Mouse (Mus musculus) stomach, embryonic 14.5 days (tissue): Measurements from ENCODE around the gene Rpl22. TPM values are rescaled to one million over a fixed set of nuclear protein-coding genes. Genes with fewer than 3 reads are reported as not detected.

Source experiments
- ATAC-seq: fragments of 200-750 bp; cut with Nextera tagmentation; 2 replicates; pipeline ENCODE4 v1.8.0; 2017; ENCODE audit warnings: low read depth, moderate TSS enrichment; ENCODE audit not compliant: insufficient number of reproducible peaks, insufficient read depth, low FRiP score
- H3K27ac ChIP-seq: fragments of 300-500 bp; sonication (generic); 2 replicates; pipeline ENCODE4 v1.5.1; 2014; ENCODE audit warnings: mild to moderate bottlenecking, low read length, moderate library complexity, mixed read lengths
- H3K27me3 ChIP-seq: fragments of 300-500 bp; sonication (generic); 2 replicates; pipeline ENCODE4 v1.6.1; 2014; ENCODE audit warnings: low read length, control low read depth, mixed read lengths; ENCODE audit not compliant: control insufficient read depth, insufficient read depth
- H3K36me3 ChIP-seq: fragments of 300-500 bp; sonication (generic); 2 replicates; pipeline ENCODE4 v1.6.1; 2014; ENCODE audit warnings: mild to moderate bottlenecking, control low read depth, low read length, moderate library complexity, mixed read lengths; ENCODE audit not compliant: control insufficient read depth, insufficient read depth
- H3K4me1 ChIP-seq: fragments of 300-500 bp; sonication (generic); 2 replicates; pipeline ENCODE4 v1.6.1; 2014; ENCODE audit warnings: low read length, control low read depth, mixed read lengths; ENCODE audit not compliant: control insufficient read depth, insufficient read depth
- H3K4me2 ChIP-seq: fragments of 300-500 bp; sonication (generic); replicated peaks from 2 replicates; pipeline ENCODE4 v1.6.1; 2014; ENCODE audit warnings: low read depth, low read length, control low read depth
- H3K4me3 ChIP-seq: fragments of 300-500 bp; sonication (generic); 2 replicates; pipeline ENCODE4 v1.5.1; 2014; ENCODE audit warnings: low read depth, low read length, control low read depth
- H3K9ac ChIP-seq: fragments of 300-500 bp; sonication (generic); replicated peaks from 2 replicates; pipeline ENCODE4 v1.6.1; 2014; ENCODE audit warnings: low read depth, mild to moderate bottlenecking, control low read depth, low read length, moderate library complexity, mixed read lengths
- H3K9me3 ChIP-seq: fragments of 300-500 bp; sonication (generic); 2 replicates; pipeline ENCODE4 v1.6.1; 2016; ENCODE audit warnings: low read depth, low read length, control low read depth; ENCODE audit not compliant: control insufficient read depth
- WGBS: fragments of 180-500 bp; shearing (Covaris S2); extraction: QIAGEN DNeasy Blood & Tissue Kit; methylation state at CpG from one replicate; pipeline ENCODE4 v1.1.7; 2014; 5-methylcytosine and 5-hydroxymethylcytosine counted together
- polyA plus RNA-seq: library from polyadenylated mRNA; unstranded; fragments of >200 nt; fragmentation: Nextera tagmentation; extraction: Ambion mirVana; gene quantifications from 2 replicates; pipeline ENCODE4 v1.2.1, GENCODE M21; 2014

Rpl22 gene
- polyA plus RNA-seq, 1 experiment from 2014 or later: 483 TPM

DNA sequence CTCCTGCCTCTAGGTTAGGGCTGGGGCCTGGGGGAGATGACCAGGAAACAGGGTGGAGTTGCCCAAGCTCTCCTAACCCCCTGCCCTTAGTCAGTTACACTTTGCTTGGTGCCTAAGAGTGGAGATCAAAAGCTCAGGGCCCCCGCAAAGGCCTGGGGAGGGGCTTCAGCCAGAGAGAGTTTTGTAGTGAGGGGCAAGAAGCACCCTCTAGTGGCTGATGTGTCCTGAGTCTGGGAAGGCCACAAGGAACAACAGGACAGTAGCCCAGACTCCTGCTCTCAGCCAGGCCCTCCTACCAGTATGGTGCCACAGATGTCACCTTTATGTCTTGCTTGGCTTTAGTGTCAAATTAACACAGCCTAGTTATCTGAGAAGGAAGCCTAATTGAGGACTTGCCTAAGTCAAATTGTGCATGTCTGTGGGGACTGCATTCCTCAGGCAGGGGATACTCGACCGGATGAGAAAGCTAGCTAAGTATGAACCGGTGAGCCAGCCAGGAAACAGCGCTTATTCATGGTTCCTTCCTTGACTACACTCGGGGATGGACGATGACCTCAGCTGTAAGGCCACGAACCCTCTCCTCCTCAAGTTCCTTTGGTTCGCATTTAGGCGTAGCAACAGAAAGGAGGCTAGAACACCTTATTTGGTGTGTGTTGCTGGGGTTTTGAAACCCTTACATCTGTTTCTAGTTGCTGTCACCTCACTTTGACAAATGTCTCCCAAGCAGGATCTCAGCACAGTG is 31.2 kb upstream of the Rpl22 start:
- Histone ChIP-seq H3K27me3 (peaks cover 22% of the 10 kb centered on the region), H3K4me1 (peaks cover 27% of the 10 kb centered on the region), H3K4me3 (no peak overlapping the region), H3K9ac (no peak overlapping the region), H3K4me2 (no peak overlapping the region), H3K9me3 (no peaks in the 10 kb centered on the region), H3K36me3 (no peaks in the 10 kb centered on the region), H3K27ac (no peak overlapping the region)
- 52% methylated on average over 10 of the region's 10 CpGs for WGBS
- no peak for ATAC-seq

DNA sequence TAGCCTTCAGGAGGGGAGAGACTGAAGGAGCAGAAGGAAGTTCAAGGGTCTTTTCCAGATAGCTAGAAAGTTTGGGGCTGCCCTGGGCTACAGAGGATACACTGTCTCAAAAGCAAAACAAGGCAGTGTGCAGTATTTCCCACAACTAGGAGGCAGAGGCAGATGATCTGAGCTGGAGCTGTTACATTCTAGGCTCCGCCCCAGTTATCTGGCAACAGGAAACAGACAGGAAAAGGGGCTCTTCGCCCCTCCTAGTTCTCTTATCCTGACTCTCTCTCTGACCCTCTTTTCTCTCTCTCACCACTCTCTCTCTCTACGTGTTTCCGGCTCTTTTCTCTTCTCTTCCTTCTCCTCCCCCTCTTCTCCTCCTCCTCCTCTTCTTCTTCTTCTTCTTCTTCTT is 29.6 kb upstream of the Rpl22 start:
- Histone ChIP-seq H3K9me3 (no peaks in the 10 kb centered on the region), H3K4me2 (no peak overlapping the region), H3K4me1 (peaks cover 21% of the 10 kb centered on the region), H3K9ac (no peak overlapping the region), H3K36me3 (peaks cover 4% of the 10 kb centered on the region; the same call in 1 of the 2 replicates), H3K27me3 (peaks cover 9% of the 10 kb centered on the region; the same call in 1 of the 2 replicates), H3K27ac (peak overlapping the region; percentile 52; the same call in 1 of the 2 replicates), H3K4me3 (no peak overlapping the region)
- ATAC-seq: no peak
- 35% methylated on average over 4 of the region's 4 CpGs for WGBS

DNA sequence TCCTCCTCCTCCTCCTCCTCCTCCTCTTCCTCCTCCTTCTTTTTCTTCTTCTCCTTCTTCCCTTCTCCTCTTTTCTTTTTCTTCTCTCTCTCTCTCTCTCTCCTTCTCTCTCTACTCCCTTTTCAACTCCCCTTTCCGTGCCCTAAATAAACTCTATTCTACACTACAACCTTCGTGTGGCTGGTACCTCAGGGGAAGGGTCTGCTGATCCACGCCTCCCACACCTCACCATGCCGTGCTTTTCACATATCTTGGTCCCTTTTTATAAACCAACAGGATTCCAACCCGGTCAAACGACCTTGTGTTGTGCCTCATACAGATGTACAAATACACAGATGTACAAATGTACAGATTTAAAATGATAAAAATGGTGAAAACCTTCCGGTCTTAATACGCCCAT is 29.2 kb upstream of the Rpl22 start:
- Histone ChIP-seq H3K4me2 (peak overlapping the region; percentile 47), H3K9me3 (no peaks in the 10 kb centered on the region), H3K4me3 (peak overlapping the region; percentile 71), H3K4me1 (peaks cover 21% of the 10 kb centered on the region), H3K36me3 (peaks cover 9% of the 10 kb centered on the region; the same call in 1 of the 2 replicates), H3K9ac (no peak overlapping the region; the same call in 1 of the 2 replicates), H3K27ac (no peak overlapping the region; the same call in 1 of the 2 replicates), H3K27me3 (peaks cover 4% of the 10 kb centered on the region; the same call in 1 of the 2 replicates)
- WGBS: 9% methylated on average over 8 of the region's 8 CpGs
- ATAC-seq: no peak

DNA sequence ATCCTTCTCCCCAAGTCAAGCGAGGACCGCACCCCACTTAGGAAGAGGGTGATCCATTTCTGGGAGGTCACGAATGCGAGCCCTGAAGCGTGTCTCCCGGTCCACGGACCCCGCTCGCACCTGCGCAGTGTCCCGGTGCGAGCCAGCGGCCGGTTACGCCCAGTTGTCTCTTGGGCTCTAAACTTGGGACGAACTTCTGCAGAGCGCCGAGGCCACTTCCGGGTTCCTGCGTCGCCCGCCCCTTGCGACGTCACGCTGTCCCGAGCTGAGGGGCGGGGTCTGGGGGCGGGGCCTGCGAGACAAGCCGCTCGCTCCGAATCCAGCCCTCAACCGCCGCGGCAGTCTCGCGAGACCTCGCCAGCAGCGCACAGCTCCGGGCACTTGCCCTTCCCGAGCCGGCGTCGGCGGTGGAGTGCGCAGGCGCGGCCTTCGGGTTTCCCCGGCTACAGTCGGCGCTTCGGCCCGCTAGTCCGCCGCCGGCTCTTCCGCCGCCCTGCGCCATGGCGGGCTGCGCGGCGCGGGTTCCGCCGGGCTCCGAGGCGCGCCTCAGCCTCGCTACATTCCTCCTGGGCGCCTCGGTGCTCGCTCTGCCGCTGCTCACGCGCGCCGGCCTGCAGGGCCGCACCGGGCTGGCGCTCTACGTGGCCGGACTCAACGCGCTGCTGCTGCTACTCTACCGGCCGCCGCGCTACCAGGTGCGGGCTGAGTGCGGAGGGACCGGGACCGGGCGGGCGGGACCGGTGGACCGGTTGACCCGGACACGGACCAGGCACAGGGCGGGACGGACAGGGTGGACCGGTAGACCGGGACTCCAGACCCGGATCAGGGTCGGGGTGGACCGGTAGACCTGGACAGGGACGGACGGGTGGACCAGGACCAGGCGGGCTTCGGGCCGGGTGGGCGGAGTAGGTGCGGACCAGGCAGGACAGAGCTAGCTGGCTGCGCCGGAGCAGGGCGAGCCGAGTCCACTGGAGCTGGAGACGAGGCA is 28.4 kb upstream of the Rpl22 start, which contains the start of gene Icmt:
Gene Icmt, plus strand, starts transcription at position 354 of the 988 bp plus-strand sequence.
- H3K27ac ChIP-seq: peak within 1 kb of the TSS; percentile 66; the same call in 1 of the 2 replicates
- H3K4me2 ChIP-seq: peak within 1 kb of the TSS; percentile 96
- peak within 1 kb of the TSS; percentile 71 for H3K4me3 ChIP-seq
- H3K27me3 ChIP-seq: no peaks in the 10 kb centered on the region
- under 1% methylated on average over 118 of the region's 119 CpGs for WGBS
- H3K9me3 ChIP-seq: no peaks in the 10 kb centered on the region
- H3K4me1 ChIP-seq: peaks cover 19% of the 10 kb centered on the region
- H3K36me3 ChIP-seq: peaks cover 16% of the 10 kb centered on the region; the same call in 1 of the 2 replicates
- peak; percentile 95 for ATAC-seq
- peak within 1 kb of the TSS; percentile 89 for H3K9ac ChIP-seq

DNA sequence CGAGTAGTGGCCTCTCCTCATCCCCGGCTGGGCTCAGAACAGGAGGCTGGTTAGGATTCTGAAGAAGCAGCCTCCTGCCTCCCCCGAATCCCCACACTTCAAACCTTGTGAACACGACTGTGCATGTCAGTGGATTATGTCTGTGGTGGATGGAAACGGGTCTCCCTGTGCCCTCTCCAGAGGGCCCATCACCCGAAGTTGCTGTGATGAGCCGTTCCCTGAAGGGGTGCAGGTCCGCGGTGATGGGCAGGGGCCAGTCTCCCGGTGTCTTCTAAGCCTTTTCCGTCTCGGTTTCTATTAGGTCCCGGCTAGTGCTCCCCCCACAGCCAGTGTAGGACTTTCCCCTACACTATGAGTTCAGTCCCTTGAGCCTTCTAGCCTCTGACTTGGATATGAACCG is 26.7 kb upstream of the Rpl22 start:
- Histone ChIP-seq H3K27me3 (no peaks in the 10 kb centered on the region), H3K4me3 (no peak overlapping the region), H3K36me3 (peaks cover 28% of the 10 kb centered on the region), H3K4me1 (peaks cover 12% of the 10 kb centered on the region), H3K27ac (no peak overlapping the region), H3K4me2 (no peak overlapping the region), H3K9ac (0 out of 2 replicates have a peak overlapping the region, but pooled peaks have one; percentile 89), H3K9me3 (no peaks in the 10 kb centered on the region)
- 84% methylated on average over 14 of the region's 14 CpGs for whole genome bisulfite sequencing
- ATAC-seq: no peak

DNA sequence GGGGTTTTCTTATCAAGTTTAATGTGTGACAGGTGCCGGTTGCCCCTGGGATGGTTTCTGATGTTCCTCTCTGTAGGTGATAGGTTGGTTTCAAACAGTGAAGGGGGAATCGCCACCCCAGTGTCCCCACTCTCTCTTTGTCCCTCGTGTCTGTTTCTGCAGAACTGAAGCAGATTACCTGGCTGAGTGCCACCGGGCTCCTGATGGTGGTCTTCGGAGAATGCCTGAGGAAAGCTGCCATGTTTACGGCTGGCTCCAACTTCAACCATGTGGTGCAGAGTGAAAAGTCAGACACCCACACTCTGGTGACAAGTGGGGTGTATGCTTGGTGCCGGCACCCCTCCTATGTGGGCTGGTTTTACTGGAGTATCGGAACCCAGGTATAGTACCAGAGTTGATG is 25.2 kb upstream of the Rpl22 start:
- Histone ChIP-seq H3K27ac (no peak overlapping the region), H3K36me3 (peaks cover 28% of the 10 kb centered on the region), H3K4me2 (no peak overlapping the region), H3K9me3 (no peaks in the 10 kb centered on the region), H3K4me3 (no peak overlapping the region), H3K27me3 (no peaks in the 10 kb centered on the region), H3K4me1 (peaks cover 12% of the 10 kb centered on the region), H3K9ac (no peak overlapping the region)
- 93% methylated on average over 8 of the region's 8 CpGs for WGBS
- ATAC-seq: no peak

DNA sequence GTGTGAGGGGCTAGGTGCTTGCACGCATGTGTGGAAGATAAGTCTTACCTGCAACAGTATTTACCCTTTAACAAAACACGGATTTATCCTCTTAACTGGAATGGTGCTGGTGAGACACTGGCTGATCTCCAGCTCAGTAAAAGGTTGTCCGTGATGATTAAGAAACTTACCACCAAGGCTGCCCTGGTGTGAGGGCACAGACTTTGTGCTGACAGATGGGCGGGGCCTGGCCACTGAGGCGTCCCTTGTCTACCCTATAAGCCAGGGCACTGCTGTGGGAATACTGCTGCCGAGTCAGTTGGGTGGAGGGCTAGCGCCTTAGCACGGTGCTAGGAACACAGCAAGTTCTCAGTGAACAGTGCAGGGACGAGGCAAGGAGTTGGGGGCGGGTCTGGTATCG is 23.5 kb upstream of the Rpl22 start:
- H3K27me3 ChIP-seq: no peaks in the 10 kb centered on the region
- H3K4me2 ChIP-seq: no peak overlapping the region
- H3K4me1 ChIP-seq: peaks cover 7% of the 10 kb centered on the region
- H3K36me3 ChIP-seq: peaks cover 28% of the 10 kb centered on the region
- no peaks in the 10 kb centered on the region for H3K9me3 ChIP-seq
- H3K9ac ChIP-seq: no peak overlapping the region
- H3K27ac ChIP-seq: no peak overlapping the region
- H3K4me3 ChIP-seq: no peak overlapping the region
- ATAC-seq: no peak
- 77% methylated on average over 11 of the region's 11 CpGs for WGBS

DNA sequence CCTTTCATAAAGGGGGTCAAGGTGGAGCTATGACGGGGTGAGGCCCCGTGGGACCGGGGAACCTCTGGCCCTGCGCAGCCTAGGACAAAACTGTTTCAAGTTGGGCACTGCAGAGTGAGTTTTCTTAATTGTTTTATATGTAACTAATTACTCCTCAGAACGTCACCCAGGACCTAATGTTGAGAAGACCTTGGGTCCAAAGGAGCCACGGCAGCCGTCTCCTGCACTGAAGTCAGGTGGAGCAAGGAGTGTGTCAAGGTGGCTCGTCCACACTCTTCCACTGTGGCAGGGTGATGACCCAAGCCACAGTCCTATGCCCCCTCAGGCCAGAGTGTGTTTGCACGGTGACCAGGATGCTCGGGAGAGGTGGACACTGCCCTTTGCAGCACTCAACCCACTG is 22.4 kb upstream of the Rpl22 start:
- WGBS: 85% methylated on average over 10 of the region's 10 CpGs
- H3K4me3 ChIP-seq: no peak overlapping the region
- no peak for ATAC-seq

More for the DNA sequence above, 22.4 kb upstream of the Rpl22 start:
- H3K4me1 ChIP-seq: peaks cover 4% of the 10 kb centered on the region
- H3K36me3 ChIP-seq: peaks cover 28% of the 10 kb centered on the region
- H3K27me3 ChIP-seq: no peaks in the 10 kb centered on the region
- no peak overlapping the region for H3K27ac ChIP-seq
- no peak overlapping the region for H3K9ac ChIP-seq
- no peak overlapping the region for H3K4me2 ChIP-seq
- no peaks in the 10 kb centered on the region for H3K9me3 ChIP-seq
